Mouse (Mus musculus) E14TG2a.4 (cell line): ENCODE data around the gene Gdpd4.

Experiments
- CTCF ChIP-seq: conservative IDR thresholded peaks from 2 replicates; pipeline ENCODE4 v1.5.1; 2014; ENCODE audit warnings: low read length
- NANOG ChIP-seq: IDR thresholded peaks from 2 replicates; pipeline ENCODE4 v1.6.1; 2014; ENCODE audit warnings: borderline replicate concordance, low read length, mixed read lengths

DNA sequence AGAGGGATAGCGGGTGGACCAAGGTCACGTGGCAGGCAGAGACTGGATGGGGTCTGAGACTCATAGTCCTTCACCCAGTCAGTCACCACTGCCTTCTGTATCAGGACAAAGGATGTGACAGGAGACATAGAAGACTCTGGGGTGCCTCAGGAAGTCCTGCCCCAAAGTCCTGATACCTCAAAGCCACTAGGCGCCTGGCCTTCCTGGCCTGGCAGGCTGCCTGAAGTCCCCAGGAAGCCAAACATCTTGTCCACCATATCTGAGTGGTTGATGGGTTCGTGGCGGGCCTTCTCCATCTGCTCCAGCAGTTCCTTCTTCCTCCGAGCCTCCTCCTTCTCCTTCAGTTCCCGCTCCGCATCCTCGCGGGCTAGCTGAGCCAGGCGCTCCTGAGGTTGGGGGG is 157.7 kb downstream of the Gdpd4 start:
- no peak for TF ChIP-seq CTCF
- no peak for TF ChIP-seq NANOG
